Mouse (Mus musculus): ENCODE results near the gene Vamp2. TPM values are rescaled to one million over a fixed set of nuclear protein-coding genes. Genes with fewer than 3 reads are reported as not detected.

Gene Vamp2
- polyA plus RNA-seq, 1 experiment from 2014 or later = 43.0 TPM

GRCm38 (mm10) chr11:69062761-69063224 is 25.5 kb upstream of the Vamp2 start:
- H3K4me1 ChIP-seq (replicated peaks; ENCODE audit: control insufficient read depth, insufficient read depth) = peaks cover 4% of the 10 kb centered on the region; the same call in 1 of the 2 replicates

GRCm38 (mm10) chr11:69063413-69064201 is 24.7 kb upstream of the Vamp2 start:
- no peaks in the 10 kb centered on the region for H3K9me3 ChIP-seq (ENCODE audit: control insufficient read depth, low read length)
- no peaks in the 10 kb centered on the region for H3K36me3 ChIP-seq (ENCODE audit: control insufficient read depth, insufficient read depth, low read length)
- no peaks in the 10 kb centered on the region for H3K27me3 ChIP-seq (ENCODE audit: control insufficient read depth, insufficient read depth, low read length)
- H3K4me1 ChIP-seq (replicated peaks; ENCODE audit: control insufficient read depth, insufficient read depth) = peaks cover 4% of the 10 kb centered on the region; the same call in 1 of the 2 replicates
- 1% methylated on average over 29 of the region's 31 CpGs for WGBS
- TF ChIP-seq CTCF (IDR thresholded peaks at IDR 0.05; ENCODE audit: low read depth) = no peak
- TF ChIP-seq EP300 (optimal IDR thresholded peaks at IDR 0.05) = no peak
- ATAC-seq (ENCODE audit: low FRiP score, low TSS enrichment) (peak; percentile 43), DNase-seq (ENCODE audit: low spot score) (peak; percentile 89)
- peak overlapping the region; percentile 65 for H3K4me2 ChIP-seq (replicated peaks; ENCODE audit: low read depth)
- H3K9ac ChIP-seq (ENCODE audit: low read length) = peak overlapping the region; percentile 61
- H3K4me3 ChIP-seq (ENCODE audit: low read depth, low read length) = peak overlapping the region; percentile 69
- peak overlapping the region; percentile 87 for H3K27ac ChIP-seq (replicated peaks)

More at GRCm38 (mm10) chr11:69062761-69063224, 25.5 kb upstream of the Vamp2 start:
- Histone ChIP-seq H3K27me3 (ENCODE audit: control insufficient read depth, insufficient read depth, low read length) (no peaks in the 10 kb centered on the region), H3K4me2 (replicated peaks; ENCODE audit: low read depth) (peak overlapping the region; percentile 52), H3K9ac (ENCODE audit: low read length) (peak overlapping the region; percentile 53; the same call in 1 of the 2 replicates), H3K36me3 (ENCODE audit: control insufficient read depth, insufficient read depth, low read length) (no peaks in the 10 kb centered on the region), H3K4me3 (ENCODE audit: low read depth, low read length) (peak overlapping the region; percentile 69), H3K27ac (replicated peaks) (peak overlapping the region; percentile 87), H3K9me3 (ENCODE audit: control insufficient read depth, low read length) (no peaks in the 10 kb centered on the region)
- DNase-seq (ENCODE audit: low spot score) (peak; percentile 94), ATAC-seq (ENCODE audit: low FRiP score, low TSS enrichment) (peak; percentile 47)
- TF ChIP-seq EP300 (optimal IDR thresholded peaks at IDR 0.05) = no peak
- no peak for TF ChIP-seq CTCF (IDR thresholded peaks at IDR 0.05; ENCODE audit: low read depth)
- WGBS = under 1% methylated on average over 19 of the region's 19 CpGs

- no peak for TF ChIP-seq EP300 (optimal IDR thresholded peaks at IDR 0.05)
- TF ChIP-seq CTCF (IDR thresholded peaks at IDR 0.05; ENCODE audit: low read depth) = no peak
- peak overlapping the region; percentile 65 for H3K4me2 ChIP-seq (replicated peaks; ENCODE audit: low read depth)
- H3K4me1 ChIP-seq (replicated peaks; ENCODE audit: control insufficient read depth, insufficient read depth) = peaks cover 4% of the 10 kb centered on the region; the same call in 1 of the 2 replicates
- H3K9me3 ChIP-seq (ENCODE audit: control insufficient read depth, low read length) = no peaks in the 10 kb centered on the region
- no peak for ATAC-seq (ENCODE audit: low FRiP score, low TSS enrichment)
- H3K27me3 ChIP-seq (ENCODE audit: control insufficient read depth, insufficient read depth, low read length) = no peaks in the 10 kb centered on the region
- WGBS = 61% methylated on average over 9 of the region's 9 CpGs
- H3K4me3 ChIP-seq (ENCODE audit: low read depth, low read length) = peak overlapping the region; percentile 69
- no peaks in the 10 kb centered on the region for H3K36me3 ChIP-seq (ENCODE audit: control insufficient read depth, insufficient read depth, low read length)
- no peak for DNase-seq (ENCODE audit: low spot score)
- peak overlapping the region; percentile 70; the same call in 1 of the 2 replicates for H3K27ac ChIP-seq (replicated peaks)
- peak overlapping the region; percentile 61 for H3K9ac ChIP-seq (ENCODE audit: low read length)
Measured at GRCm38 (mm10) chr11:69064259-69065133, 23.8 kb upstream of the Vamp2 start.

- Histone ChIP-seq H3K4me2 (replicated peaks; ENCODE audit: low read depth) (no peak overlapping the region), H3K9me3 (ENCODE audit: control insufficient read depth, low read length) (no peaks in the 10 kb centered on the region), H3K4me3 (ENCODE audit: low read depth, low read length) (no peak overlapping the region), H3K9ac (ENCODE audit: low read length) (no peak overlapping the region), H3K27me3 (ENCODE audit: control insufficient read depth, insufficient read depth, low read length) (no peaks in the 10 kb centered on the region), H3K36me3 (ENCODE audit: control insufficient read depth, insufficient read depth, low read length) (no peaks in the 10 kb centered on the region), H3K4me1 (replicated peaks; ENCODE audit: control insufficient read depth, insufficient read depth) (peaks cover 4% of the 10 kb centered on the region; the same call in 1 of the 2 replicates), H3K27ac (replicated peaks) (no peak overlapping the region)
- TF ChIP-seq EP300 (optimal IDR thresholded peaks at IDR 0.05) = no peak
- TF ChIP-seq CTCF (IDR thresholded peaks at IDR 0.05; ENCODE audit: low read depth) = no peak
- ATAC-seq (ENCODE audit: low FRiP score, low TSS enrichment) (no peak), DNase-seq (ENCODE audit: low spot score) (no peak)
- WGBS = 67% methylated on average over 3 of the region's 3 CpGs
Measured at GRCm38 (mm10) chr11:69065394-69065925, 22.8 kb upstream of the Vamp2 start.

- DNase-seq (ENCODE audit: low spot score) = no peak
- peak overlapping the region; percentile 51 for H3K9ac ChIP-seq (ENCODE audit: low read length)
- peak overlapping the region; percentile 55 for H3K4me2 ChIP-seq (replicated peaks; ENCODE audit: low read depth)
- H3K27ac ChIP-seq (replicated peaks) = 0 out of 2 replicates have a peak overlapping the region, but pooled peaks have one; percentile 35
- no peaks in the 10 kb centered on the region for H3K9me3 ChIP-seq (ENCODE audit: control insufficient read depth, low read length)
- TF ChIP-seq CTCF (IDR thresholded peaks at IDR 0.05; ENCODE audit: low read depth) = no peak
- no peak for TF ChIP-seq EP300 (optimal IDR thresholded peaks at IDR 0.05)
- no peak for ATAC-seq (ENCODE audit: low FRiP score, low TSS enrichment)
- H3K4me1 ChIP-seq (replicated peaks; ENCODE audit: control insufficient read depth, insufficient read depth) = peaks cover 2% of the 10 kb centered on the region; the same call in 1 of the 2 replicates
- no peaks in the 10 kb centered on the region for H3K27me3 ChIP-seq (ENCODE audit: control insufficient read depth, insufficient read depth, low read length)
- no peaks in the 10 kb centered on the region for H3K36me3 ChIP-seq (ENCODE audit: control insufficient read depth, insufficient read depth, low read length)
- 6% methylated on average over 29 of the region's 29 CpGs for WGBS
- H3K4me3 ChIP-seq (ENCODE audit: low read depth, low read length) = peak overlapping the region; percentile 20
Measured at GRCm38 (mm10) chr11:69066163-69066861, 22.0 kb upstream of the Vamp2 start.

Measured in stomach, postnatal 0 days (tissue).